In the genomic region with DNA sequence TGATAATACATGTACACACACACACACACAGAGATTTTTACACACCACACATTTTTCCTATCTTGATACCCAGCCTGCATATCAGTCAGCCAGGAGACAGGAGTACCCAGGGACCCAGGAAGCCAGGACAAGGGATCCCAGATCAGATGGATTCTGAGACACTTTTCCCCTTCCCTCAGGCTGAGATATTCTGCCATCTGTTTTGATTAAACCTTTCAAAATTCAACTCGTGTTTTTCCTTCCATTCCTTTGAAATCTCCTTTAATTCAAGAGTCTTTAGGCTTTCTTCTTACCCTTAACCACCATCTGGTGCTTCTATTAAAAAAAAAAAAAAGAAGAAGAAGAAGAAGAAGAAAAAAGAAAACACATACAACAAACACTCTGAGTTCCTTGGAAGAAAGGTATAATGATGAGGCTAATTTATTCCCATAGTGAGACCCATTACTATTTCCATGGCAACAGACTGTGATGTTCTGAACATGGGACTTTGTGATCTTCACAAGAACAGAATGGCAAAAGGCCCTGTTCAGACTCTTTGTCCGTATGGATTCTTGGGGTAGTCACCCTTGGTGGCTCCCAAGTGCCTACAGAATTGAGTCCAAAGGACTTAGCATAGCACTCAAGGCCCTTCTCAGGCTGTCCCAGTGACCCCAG, we compare ENCODE assay signal across 24 mouse cellular contexts. TPM values are rescaled to one million over a fixed set of nuclear protein-coding genes. Genes with fewer than 3 reads are reported as not detected.
DNase-seq lines count a peak whose midpoint lies in the region; ATAC-seq and TF ChIP-seq lines count a peak whose summit lies in the region.
"Had no signal": no experiment of that assay in that cellular context is flagged by ENCODE, and none has a peak within 500 bp of the region (broad histone marks: within the 10 kb centered on the region; RNA-seq: fewer than 3 reads in every experiment).

No protein-coding gene starts in this region.

- TF ChIP-seq CTCF in brain, embryonic 14.5 days (IDR thresholded peaks at IDR 0.05; ENCODE audit: borderline replicate concordance, extremely low read depth, insufficient read depth, insufficient read length), result no peak

- H3K4me1 ChIP-seq in forebrain, embryonic 14.5 days (ENCODE audit: control insufficient read depth, insufficient read depth, low read length), result peaks cover 9% of the 10 kb centered on the region; the same call in 1 of the 2 replicates
- no peaks in the 10 kb centered on the region for H3K4me1 ChIP-seq in forebrain, embryonic 11.5 days (replicated peaks; ENCODE audit: control insufficient read depth, insufficient read depth, low read length)
- peaks cover 9% of the 10 kb centered on the region for H3K4me1 ChIP-seq in hindbrain, embryonic 15.5 days (replicated peaks)
- H3K4me1 ChIP-seq in hindbrain, embryonic 10.5 days (replicated peaks), result peaks cover 4% of the 10 kb centered on the region; the same call in 1 of the 2 replicates
- H3K4me1 ChIP-seq in neural tube, embryonic 14.5 days (ENCODE audit: control insufficient read depth, insufficient read depth, low read length), result no peaks in the 10 kb centered on the region

- TF ChIP-seq POLR2A in brain, embryonic 14.5 days (IDR thresholded peaks at IDR 0.05; ENCODE audit: borderline replicate concordance, extremely low read depth, insufficient read depth, insufficient read length, poor library complexity, severe bottlenecking), result no peak

- H3K27me3 ChIP-seq in forebrain, embryonic 14.5 days (replicated peaks; ENCODE audit: control insufficient read depth, insufficient read depth, low read length), result no peaks in the 10 kb centered on the region
- no peaks in the 10 kb centered on the region for H3K27me3 ChIP-seq in forebrain, embryonic 11.5 days (ENCODE audit: control insufficient read depth, insufficient read depth, low read length)
- H3K27me3 ChIP-seq in hindbrain, embryonic 15.5 days, result no peaks in the 10 kb centered on the region
- H3K27me3 ChIP-seq in hindbrain, embryonic 10.5 days (ENCODE audit: insufficient read depth, poor library complexity, severe bottlenecking), result no peaks in the 10 kb centered on the region
- H3K27me3 ChIP-seq in neural tube, embryonic 14.5 days (ENCODE audit: control insufficient read depth, insufficient read depth, low read length), result no peaks in the 10 kb centered on the region
- H3K27me3 ChIP-seq: limb, embryonic 15.5 days; neural tube, embryonic 12.5 days; stomach, embryonic 15.5 days had no signal

- DNase-seq in forebrain, embryonic 14.5 days (ENCODE audit: low spot score), result peak; percentile 68
- DNase-seq in forebrain, embryonic 11.5 days (ENCODE audit: low spot score), result no peak
- DNase-seq in hindbrain, embryonic 10.5 days (ENCODE audit: low spot score), result no peak
- peak; percentile 72 for DNase-seq in brain, embryonic 14.5 days (ENCODE audit: low read depth)
- DNase-seq in yolk sac, embryonic 10.5 days (ENCODE audit: low spot score), result no peak
- DNase-seq: adrenal gland, postnatal 10 days; cerebellum, adult 8-10 months; cerebellum, postnatal 36 days; kidney, adult 9 months; kidney, postnatal 25 days; layer of hippocampus, adult 9-11 months; lung, embryonic 14.5 days; right cerebral cortex, adult 18-20 months; thymus, postnatal 25 days had no signal

- peak overlapping the region; percentile 49; the same call in 1 of the 2 replicates for H3K27ac ChIP-seq in forebrain, embryonic 14.5 days (ENCODE audit: low read depth, low read length)
- H3K27ac ChIP-seq in forebrain, embryonic 11.5 days (ENCODE audit: low read depth, low read length), result no peak overlapping the region
- H3K27ac ChIP-seq in hindbrain, embryonic 15.5 days (replicated peaks), result 0 out of 2 replicates have a peak overlapping the region, but pooled peaks have one; percentile 48
- no peak overlapping the region for H3K27ac ChIP-seq in hindbrain, embryonic 10.5 days
- peak overlapping the region; percentile 23; the same call in 1 of the 2 replicates for H3K27ac ChIP-seq in neural tube, embryonic 14.5 days (ENCODE audit: low read depth, low read length)
- H3K27ac ChIP-seq: left cerebral cortex, adult 2 months; limb, embryonic 15.5 days; liver, embryonic 14.5 days; neural tube, embryonic 12.5 days; stomach, embryonic 15.5 days had no signal

- H3K4me2 ChIP-seq in forebrain, embryonic 14.5 days (ENCODE audit: low read length), result no peak overlapping the region
- no peak overlapping the region for H3K4me2 ChIP-seq in forebrain, embryonic 11.5 days (ENCODE audit: low read depth, low read length, severe bottlenecking)
- H3K4me2 ChIP-seq in hindbrain, embryonic 15.5 days, result no peak overlapping the region
- no peak overlapping the region for H3K4me2 ChIP-seq in neural tube, embryonic 14.5 days (ENCODE audit: low read depth, low read length)
- H3K4me2 ChIP-seq: heart, embryonic 11.5 days; limb, embryonic 15.5 days; lung, embryonic 14.5 days; neural tube, embryonic 12.5 days; stomach, embryonic 15.5 days had no signal

- 0 out of 2 replicates have a peak, but pooled peaks have one; percentile 25 for ATAC-seq in forebrain, embryonic 14.5 days
- ATAC-seq in forebrain, embryonic 11.5 days (replicated peaks; ENCODE audit: low FRiP score), result no peak
- 0 out of 2 replicates have a peak, but pooled peaks have one; percentile 16 for ATAC-seq in hindbrain, embryonic 15.5 days (ENCODE audit: low FRiP score, low read depth)
- ATAC-seq in neural tube, embryonic 14.5 days (ENCODE audit: low read depth), result no peak
- ATAC-seq: intestine, embryonic 16.5 days had no signal

- no peaks in the 10 kb centered on the region for H3K36me3 ChIP-seq in forebrain, embryonic 14.5 days (ENCODE audit: control insufficient read depth, insufficient read depth, low read length)
- no peaks in the 10 kb centered on the region for H3K36me3 ChIP-seq in forebrain, embryonic 11.5 days (ENCODE audit: control insufficient read depth, insufficient read depth, low read length)
- H3K36me3 ChIP-seq in hindbrain, embryonic 15.5 days, result no peaks in the 10 kb centered on the region
- no peaks in the 10 kb centered on the region for H3K36me3 ChIP-seq in hindbrain, embryonic 10.5 days
- no peaks in the 10 kb centered on the region for H3K36me3 ChIP-seq in neural tube, embryonic 14.5 days (ENCODE audit: control insufficient read depth, insufficient read depth, low read length)
- H3K36me3 ChIP-seq: limb, embryonic 15.5 days; neural tube, embryonic 12.5 days; stomach, embryonic 15.5 days had no signal

- H3K9ac ChIP-seq in forebrain, embryonic 14.5 days (ENCODE audit: low read length), result no peak overlapping the region
- no peak overlapping the region for H3K9ac ChIP-seq in forebrain, embryonic 11.5 days (ENCODE audit: low read length)
- no peak overlapping the region for H3K9ac ChIP-seq in hindbrain, embryonic 15.5 days
- no peak overlapping the region for H3K9ac ChIP-seq in neural tube, embryonic 14.5 days (replicated peaks; ENCODE audit: low read depth, low read length)
- H3K9ac ChIP-seq: limb, embryonic 15.5 days; liver, embryonic 14.5 days; lung, embryonic 14.5 days; neural tube, embryonic 12.5 days; stomach, embryonic 15.5 days had no signal

- no peaks in the 10 kb centered on the region for H3K9me3 ChIP-seq in forebrain, embryonic 14.5 days (replicated peaks; ENCODE audit: control insufficient read depth, low read length)
- H3K9me3 ChIP-seq in forebrain, embryonic 11.5 days (ENCODE audit: control insufficient read depth, low read length), result no peaks in the 10 kb centered on the region
- no peaks in the 10 kb centered on the region for H3K9me3 ChIP-seq in hindbrain, embryonic 15.5 days
- no peaks in the 10 kb centered on the region for H3K9me3 ChIP-seq in hindbrain, embryonic 10.5 days
- H3K9me3 ChIP-seq in neural tube, embryonic 14.5 days (ENCODE audit: control insufficient read depth, low read length), result no peaks in the 10 kb centered on the region
- H3K9me3 ChIP-seq: limb, embryonic 15.5 days; megakaryocyte, embryonic 14.5 days; neural tube, embryonic 12.5 days; stomach, embryonic 15.5 days had no signal

- WGBS in forebrain, embryonic 14.5 days, result 29% methylated on average over 2 of the region's 2 CpGs
- WGBS in forebrain, embryonic 11.5 days, result 49% methylated on average over 2 of the region's 2 CpGs
- 23% methylated on average over 2 of the region's 2 CpGs for WGBS in hindbrain, embryonic 15.5 days
- 57% methylated on average over 2 of the region's 2 CpGs for WGBS in hindbrain, embryonic 10.5 days
- WGBS in neural tube, embryonic 14.5 days, result 33% methylated on average over 2 of the region's 2 CpGs

- no peak overlapping the region for H3K4me3 ChIP-seq in forebrain, embryonic 14.5 days (ENCODE audit: low read depth, low read length)
- no peak overlapping the region for H3K4me3 ChIP-seq in forebrain, embryonic 11.5 days (ENCODE audit: low read depth, low read length)
- no peak overlapping the region for H3K4me3 ChIP-seq in hindbrain, embryonic 15.5 days
- H3K4me3 ChIP-seq in hindbrain, embryonic 10.5 days, result no peak overlapping the region
- no peak overlapping the region for H3K4me3 ChIP-seq in neural tube, embryonic 14.5 days (ENCODE audit: low read depth, low read length)
- H3K4me3 ChIP-seq: left cerebral cortex, adult 2 months; limb, embryonic 15.5 days; megakaryocyte, embryonic 14.5 days; neural tube, embryonic 12.5 days; stomach, embryonic 15.5 days had no signal

RNA-seq across cellular contexts. Expression of gene Ncoa1, which starts 26.8 kb away (rescaled TPM):
- 17.8 and 19.6 TPM in 2 replicates for polyA plus RNA-seq in forebrain, embryonic 14.5 days (2014; fragmentation: Nextera tagmentation; extraction: Ambion mirVana)
- 9.0 and 9.2 TPM in 2 replicates for polyA plus RNA-seq in forebrain, embryonic 11.5 days (2014; fragmentation: Nextera tagmentation; extraction: Ambion mirVana)
- 14.1 and 16.8 TPM in 2 replicates for polyA plus RNA-seq in hindbrain, embryonic 15.5 days (2015; fragmentation: Nextera tagmentation; extraction: Ambion mirVana)
- 2.6 and 2.8 TPM in 2 replicates for polyA plus RNA-seq in hindbrain, embryonic 10.5 days (2016; fragmentation: Nextera tagmentation; extraction: Ambion mirVana)
- 39.8 and 41.9 TPM in 2 replicates for polyA plus RNA-seq in brain, embryonic 14.5 days (2012; rRNA removed)
- 19.0 and 24.0 TPM in 2 replicates for polyA plus RNA-seq in neural tube, embryonic 14.5 days (2014; fragmentation: Nextera tagmentation; extraction: Ambion mirVana)

Comparison
In these comparisons a context has a peak if more than half of its experiments do, and no peak if none do; other contexts are left out.
1. ATAC-seq: peak in forebrain, embryonic 14.5 days (single experiment) and hindbrain, embryonic 15.5 days (single experiment); none in forebrain, embryonic 11.5 days (single experiment) and neural tube, embryonic 14.5 days (single experiment).
2. DNase-seq: peak in forebrain, embryonic 14.5 days (single experiment) and brain, embryonic 14.5 days (single experiment); none in forebrain, embryonic 11.5 days (single experiment), hindbrain, embryonic 10.5 days (single experiment) and yolk sac, embryonic 10.5 days (single experiment).
3. H3K27ac ChIP-seq: peak in forebrain, embryonic 14.5 days (single experiment), hindbrain, embryonic 15.5 days (single experiment) and neural tube, embryonic 14.5 days (single experiment); none in forebrain, embryonic 11.5 days (single experiment) and hindbrain, embryonic 10.5 days (single experiment).